Comparison of ENCODE assay signal across 23 mouse cellular contexts in the genomic region with DNA sequence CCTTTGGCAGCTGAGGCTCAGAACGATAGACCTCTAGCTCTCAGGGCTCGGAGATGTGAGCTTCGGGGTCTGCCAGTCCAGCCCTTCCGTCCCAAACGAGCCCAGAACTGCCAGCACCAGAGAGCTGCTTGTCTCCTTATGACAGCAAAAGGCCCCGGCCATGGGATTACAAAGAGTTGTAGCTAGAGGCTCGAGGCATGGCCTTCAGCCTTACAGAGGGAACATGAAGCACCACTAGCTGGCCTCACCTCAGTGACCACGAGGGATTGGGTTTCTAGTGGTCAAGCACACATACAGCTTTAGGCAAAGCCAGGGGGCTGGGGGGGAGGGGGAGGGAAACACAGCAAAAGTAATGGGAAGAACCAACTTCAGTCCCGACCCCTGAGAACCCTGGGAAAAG. TPM values are rescaled to one million over a fixed set of nuclear protein-coding genes. Genes with fewer than 3 reads are reported as not detected.
DNase-seq lines count a peak whose midpoint lies in the region; ATAC-seq and TF ChIP-seq lines count a peak whose summit lies in the region.
"Had no signal": no experiment of that assay in that cellular context is flagged by ENCODE, and none has a peak within 500 bp of the region (broad histone marks: within the 10 kb centered on the region; RNA-seq: fewer than 3 reads in every experiment).

No protein-coding gene starts in this region.

- H3K4me2 ChIP-seq in forebrain, embryonic 14.5 days (ENCODE audit: low read length), result no peak overlapping the region
- H3K4me2 ChIP-seq: forebrain, embryonic 12.5 days; heart, embryonic 11.5 days; hindbrain, embryonic 13.5 days; intestine, embryonic 15.5 days had no signal

- no peaks in the 10 kb centered on the region for H3K4me1 ChIP-seq in G1E (ENCODE audit: insufficient read depth, low read depth, low read length)
- peaks cover 6% of the 10 kb centered on the region for H3K4me1 ChIP-seq in forebrain, embryonic 14.5 days (ENCODE audit: control insufficient read depth, insufficient read depth, low read length)

- H3K9me3 ChIP-seq in G1E (replicated peaks), result 0 out of 2 replicates have a peak, but pooled peaks cover 4% of the 10 kb centered on the region
- no peaks in the 10 kb centered on the region for H3K9me3 ChIP-seq in forebrain, embryonic 14.5 days (replicated peaks; ENCODE audit: control insufficient read depth, low read length)
- H3K9me3 ChIP-seq: forebrain, embryonic 12.5 days; hindbrain, embryonic 10.5 days; hindbrain, embryonic 13.5 days; intestine, embryonic 15.5 days had no signal

- intact Hi-C loops in left cerebral cortex, adult 2 months (cut with DNase I), result no loop called here

- H3K36me3 ChIP-seq in G1E (replicated peaks), result no peaks in the 10 kb centered on the region
- H3K36me3 ChIP-seq in forebrain, embryonic 14.5 days (ENCODE audit: control insufficient read depth, insufficient read depth, low read length), result no peaks in the 10 kb centered on the region
- H3K36me3 ChIP-seq: forebrain, embryonic 12.5 days; hindbrain, embryonic 10.5 days; hindbrain, embryonic 13.5 days; intestine, embryonic 15.5 days had no signal

- H3K27ac ChIP-seq in left cerebral cortex, adult 2 months, result no peak overlapping the region
- no peak overlapping the region for H3K27ac ChIP-seq in forebrain, embryonic 14.5 days (ENCODE audit: low read depth, low read length)
- H3K27ac ChIP-seq: forebrain, embryonic 12.5 days; hindbrain, embryonic 10.5 days; hindbrain, embryonic 13.5 days; intestine, embryonic 15.5 days had no signal

- DNase-seq in G1E (ENCODE audit: low spot score), result no peak
- DNase-seq in left cerebral cortex, adult 2 months (ENCODE audit: extremely low spot score in 1 of 2, low spot score in 2 of 2), result no peak
- no peak for DNase-seq in forebrain, embryonic 14.5 days (ENCODE audit: low spot score)
- DNase-seq: adrenal gland, adult 2 months; adrenal gland, postnatal 14 days; cerebellum, adult 11 months; cerebellum, adult 2 months; cerebellum, adult 9-11 months; cerebellum, postnatal 25 days; gastrocnemius, postnatal 10 days; gastrocnemius, postnatal 36 days; heart, adult 11 months had no signal

- H3K9ac ChIP-seq in forebrain, embryonic 14.5 days (ENCODE audit: low read length), result no peak overlapping the region
- H3K9ac ChIP-seq: forebrain, embryonic 12.5 days; hindbrain, embryonic 13.5 days; intestine, embryonic 15.5 days had no signal

- no peak overlapping the region for H3K4me3 ChIP-seq in G1E (ENCODE audit: low read depth, low read length)
- H3K4me3 ChIP-seq in left cerebral cortex, adult 2 months, result no peak overlapping the region
- no peak overlapping the region for H3K4me3 ChIP-seq in forebrain, embryonic 14.5 days (ENCODE audit: low read depth, low read length)
- H3K4me3 ChIP-seq: forebrain, embryonic 12.5 days; hindbrain, embryonic 10.5 days; hindbrain, embryonic 13.5 days; intestine, embryonic 15.5 days had no signal

- no peak for TF ChIP-seq CTCF in G1E (IDR thresholded peaks at IDR 0.05; ENCODE audit: low read depth, low read length)
- no peak for TF ChIP-seq CTCF in left cerebral cortex, adult 2 months (IDR thresholded peaks at IDR 0.05)

- no peaks in the 10 kb centered on the region for H3K27me3 ChIP-seq in G1E (ENCODE audit: insufficient read depth, low read length)
- 0 out of 2 replicates have a peak, but pooled peaks cover 4% of the 10 kb centered on the region for H3K27me3 ChIP-seq in forebrain, embryonic 14.5 days (replicated peaks; ENCODE audit: control insufficient read depth, insufficient read depth, low read length)
- H3K27me3 ChIP-seq: Patski had no signal

- WGBS in forebrain, embryonic 14.5 days, result 76% methylated on average over 9 of the region's 9 CpGs

- ATAC-seq in G1E (ENCODE audit: extremely low read depth, insufficient number of reproducible peaks, low FRiP score, poor library complexity, severe bottlenecking), result peak; percentile 28; the same call in 1 of the 2 replicates
- 0 out of 2 replicates have a peak, but pooled peaks have one; percentile 65 for ATAC-seq in erythroid progenitor cell, adult 5-6 weeks (replicated peaks; ENCODE audit: low FRiP score, poor library complexity, severe bottlenecking)
- peak; percentile 34; the same call in 1 of the 2 replicates for ATAC-seq in megakaryocyte, adult 5-6 weeks (ENCODE audit: poor library complexity, severe bottlenecking)
- ATAC-seq in erythroblast, adult 5-6 weeks (replicated peaks; ENCODE audit: low FRiP score, poor library complexity, severe bottlenecking), result no peak
- ATAC-seq in forebrain, embryonic 14.5 days, result no peak
- ATAC-seq: forebrain, embryonic 16.5 days; hindbrain, embryonic 16.5 days; intestine, embryonic 15.5 days; Patski had no signal

RNA-seq across cellular contexts. Expression of a gene that starts 43.8 kb away (rescaled TPM):
- 31.8 and 33.5 TPM in 2 replicates for total RNA-seq in G1E (2014; fragmentation: Nextera tagmentation)
- 19.6 and 26.2 TPM in 2 replicates for total RNA-seq in G1E (2017)
- polyA plus RNA-seq in G1E (2012), result 7.1 and 9.2 TPM in 2 replicates
- 12.2 and 18.4 TPM in 2 replicates for total RNA-seq in erythroid progenitor cell, adult 5-6 weeks (2015; ENCODE audit: low replicate concordance)
- total RNA-seq in erythroid progenitor cell, adult 5-6 weeks (2017; ENCODE audit: low replicate concordance), result 7.1 and 11.7 TPM in 2 replicates
- total RNA-seq in megakaryocyte, adult 5-6 weeks (2015), result 28.3 and 29.8 TPM in 2 replicates
- 17.3 and 36.5 TPM in 2 replicates for total RNA-seq in megakaryocyte, adult 5-6 weeks (2017)
- 11.7 and 12.7 TPM in 2 replicates for total RNA-seq in erythroblast, adult 5-6 weeks (2015; ENCODE audit: low replicate concordance)
- 8.6 and 9.2 TPM in 2 replicates for total RNA-seq in erythroblast, adult 5-6 weeks (2017; ENCODE audit: low replicate concordance)
- total RNA-seq in left cerebral cortex, adult 2 months (2021), result 10 to 100 TPM; 46.2 to 56.4 TPM
- 16.7 and 16.9 TPM in 2 replicates for polyA plus RNA-seq in forebrain, embryonic 14.5 days (2014; fragmentation: Nextera tagmentation; extraction: Ambion mirVana)

Comparison
In these comparisons a context has a peak if more than half of its experiments do, and no peak if none do; other contexts are left out.
1. ATAC-seq: peak in G1E (single experiment), erythroid progenitor cell, adult 5-6 weeks (single experiment) and megakaryocyte, adult 5-6 weeks (single experiment); none in erythroblast, adult 5-6 weeks (single experiment) and forebrain, embryonic 14.5 days (single experiment).